Mouse (Mus musculus): ENCODE results near the gene Pcyt2.

DNA sequence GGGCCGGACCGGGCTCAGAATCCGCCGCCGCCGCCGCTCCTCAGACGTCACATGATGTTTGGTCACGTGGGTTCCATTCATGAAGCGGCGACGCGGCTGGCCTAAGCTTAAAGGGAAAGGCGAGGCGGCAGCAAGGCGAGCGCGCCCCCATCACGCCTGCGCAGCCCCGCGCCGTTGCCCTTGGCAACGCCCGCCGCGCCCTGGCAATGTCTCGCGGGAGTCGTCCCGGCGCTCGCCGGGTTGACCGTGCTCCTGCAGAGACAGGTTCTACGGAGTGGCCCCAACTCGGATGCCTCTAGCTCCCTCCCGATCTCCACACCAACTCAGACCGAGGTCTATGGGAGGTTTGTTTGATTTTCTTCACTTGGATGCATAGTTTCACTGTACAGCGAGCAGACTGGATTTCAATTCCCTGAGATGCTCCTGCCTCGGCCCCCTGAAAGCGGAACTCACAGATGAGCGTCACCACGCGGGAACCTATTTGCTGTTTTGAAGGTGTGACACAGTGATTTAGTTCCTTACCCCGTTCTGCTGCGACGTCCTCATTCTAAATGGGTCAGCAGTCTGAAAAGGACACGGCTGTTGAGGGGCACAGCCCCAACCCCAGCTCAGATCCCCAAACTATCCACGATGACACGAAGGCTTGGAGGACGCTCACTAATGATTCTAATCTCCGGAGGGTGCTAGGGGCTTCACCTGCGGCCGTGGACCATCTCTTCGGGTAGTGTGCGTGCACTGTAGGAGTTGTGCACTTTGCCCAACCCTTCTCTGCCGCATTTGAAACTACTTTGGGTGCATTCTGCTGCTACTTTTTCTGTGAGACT is 16.0 kb upstream of the Pcyt2 start, which contains the start of gene Mafg:
- TF ChIP-seq CTCF (IDR thresholded peaks at IDR 0.05; ENCODE audit: low read depth, low read length) (no peak), POLR2AphosphoS5 (IDR thresholded peaks at IDR 0.05; ENCODE audit: insufficient replicate concordance, low read depth, low read length) (no peak)
